Mouse (Mus musculus) gastrocnemius, postnatal 14 days (tissue): ENCODE results near the gene Slc25a48. TPM values are rescaled to one million over a fixed set of nuclear protein-coding genes. Genes with fewer than 3 reads are reported as not detected.

Source experiments
- DNase-seq: peaks from one replicate; pipeline ENCODE4 v3.0.0; 2021; ENCODE audit warnings: mixed read lengths
- intact Hi-C: fragments of 180-260 bp; cut with DNase I; formaldehyde crosslinking; loops from one replicate; pipeline ENCODE4 v1.15.1; 2025; ENCODE audit warnings: low total_unique reads
- total RNA-seq, 2 experiments: library from RNA; stranded (reverse); gene quantifications; 2 replicates each; pipeline ENCODE4 v1.2.3; 2021

The Slc25a48 gene
- total RNA-seq, 2 experiments from 2014 or later: 0.08 TPM; not detected in 1

DNA sequence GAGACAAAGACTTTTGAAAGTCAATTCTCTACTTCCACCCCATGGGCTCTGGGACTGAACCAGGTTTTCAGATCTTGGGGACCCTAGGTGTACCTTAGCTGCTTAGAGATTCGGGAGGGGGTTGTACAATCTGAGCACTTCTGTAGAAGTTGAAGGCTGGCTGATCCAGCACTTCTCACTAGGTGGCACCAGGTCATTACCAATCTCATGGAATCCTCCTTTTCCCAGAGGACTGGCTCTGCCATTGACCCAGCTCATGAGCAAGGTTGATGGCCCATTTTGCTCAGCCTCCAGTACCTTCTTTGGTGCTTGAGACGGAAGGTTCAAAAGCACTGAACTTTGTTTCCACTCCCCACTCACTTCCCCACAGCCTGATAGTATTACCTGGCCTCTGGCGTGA is 62.0 kb downstream of the Slc25a48 start:
- intact Hi-C loops: no loop called here
- no peak for DNase-seq

GRCm38 (mm10) chr13:56500636-56501035 is 62.5 kb downstream of the Slc25a48 start:
- DNase-seq: no peak
- intact Hi-C loops: no loop called here

- intact Hi-C loops: no loop called here
- no peak for DNase-seq
Observed at GRCm38 (mm10) chr13:56501866-56502420, 63.8 kb downstream of the Slc25a48 start.

DNA sequence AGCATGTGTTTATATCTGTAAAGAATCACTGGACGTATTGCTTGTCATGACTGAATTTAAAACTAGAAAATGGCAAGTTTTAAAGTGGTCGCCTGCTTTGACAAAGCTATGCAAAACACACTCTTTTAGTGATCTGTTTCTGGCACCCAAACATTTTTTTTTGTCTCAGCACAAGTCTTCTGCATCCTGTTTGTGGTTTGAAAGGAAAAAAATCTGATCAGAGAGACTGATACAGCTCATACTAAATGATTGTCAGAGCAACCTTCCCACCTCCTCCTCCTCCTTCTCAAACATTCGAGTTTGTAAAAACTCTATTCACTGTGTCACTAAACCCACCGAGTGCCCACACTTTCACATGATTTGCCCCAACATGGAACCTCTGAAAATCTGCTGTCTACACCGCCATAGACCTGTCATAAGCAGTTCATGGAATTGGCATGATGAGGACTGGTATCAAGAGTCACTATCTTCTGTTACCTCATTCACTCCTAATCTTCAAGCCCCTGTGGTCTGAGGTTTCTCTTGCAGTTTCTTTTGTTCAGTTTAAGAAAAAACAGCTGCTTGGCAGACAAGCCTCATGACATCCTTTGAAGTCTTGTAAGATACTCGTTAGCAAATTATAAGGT is 68.8 kb downstream of the Slc25a48 start:
- DNase-seq: no peak
- intact Hi-C loops: no loop called here

GRCm38 (mm10) chr13:56509796-56510195 is 71.6 kb downstream of the Slc25a48 start:
- intact Hi-C loops: no loop called here

GRCm38 (mm10) chr13:56513595-56513994 is 75.4 kb downstream of the Slc25a48 start:
- no peak for DNase-seq
- intact Hi-C loops: no loop called here

More at GRCm38 (mm10) chr13:56509796-56510195, 71.6 kb downstream of the Slc25a48 start:
- no peak for DNase-seq

- DNase-seq: no peak
- intact Hi-C loops: no loop called here
Observed at GRCm38 (mm10) chr13:56516311-56516710, 78.2 kb downstream of the Slc25a48 start.

DNA sequence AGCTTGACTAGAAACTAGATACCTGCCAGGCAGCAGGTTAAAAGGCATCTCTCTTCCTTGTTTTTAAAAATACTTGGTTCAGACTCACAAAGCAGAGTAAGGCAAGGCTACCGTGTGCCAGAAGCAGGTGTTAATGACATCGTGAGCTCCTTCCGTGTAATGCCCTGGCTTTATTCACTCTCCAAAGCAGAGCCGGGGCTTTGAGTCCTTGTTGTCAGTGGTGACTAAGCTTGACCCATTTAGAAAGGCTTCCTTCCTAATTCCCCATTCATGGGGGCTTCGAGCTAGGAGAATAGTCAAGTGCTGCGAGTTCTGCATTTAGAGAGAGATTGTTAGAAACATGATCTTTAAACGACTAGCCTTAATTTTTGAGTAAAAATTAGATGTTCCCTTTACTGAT is 78.7 kb downstream of the Slc25a48 start:
- intact Hi-C loops: no loop called here
- DNase-seq: no peak

- intact Hi-C loops: no loop called here
- DNase-seq: peak; percentile 90
Observed at GRCm38 (mm10) chr13:56522081-56522820, 84.1 kb downstream of the Slc25a48 start, which contains the start of gene Fbxl21. Gene Fbxl21 (plus strand): TSS chr13:56522472.

DNA sequence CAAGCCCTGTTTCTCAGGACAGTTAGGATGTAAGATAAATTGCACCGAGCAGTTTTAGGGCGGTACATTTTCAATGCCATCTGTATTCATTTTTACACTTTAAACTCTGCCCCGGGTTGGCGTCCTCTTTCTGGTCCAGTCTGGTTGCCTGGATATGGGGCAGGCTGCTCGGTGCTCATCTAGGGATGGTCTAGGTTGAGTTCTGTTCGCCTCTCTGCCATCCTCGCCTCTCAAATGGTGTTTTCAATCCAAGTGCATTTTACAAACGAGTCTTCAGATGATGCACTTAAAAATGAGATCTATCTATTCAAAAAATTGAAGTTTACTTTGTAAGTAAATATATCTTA is 84.6 kb downstream of the Slc25a48 start:
- no peak for DNase-seq
- intact Hi-C loops: no loop called here

Other genes with a start within 250 kb of the Slc25a48 start
- gene Neurog1, start 186.2 kb upstream of the Slc25a48 start, total RNA-seq: not detected
- gene Cxcl14, start 141.8 kb upstream of the Slc25a48 start, total RNA-seq: 10 to 100 TPM; 23.3 to 28.6 TPM
- gene Gm3045, start 11.8 kb upstream of the Slc25a48 start, total RNA-seq: not detected
- gene Il9, start 43.9 kb downstream of the Slc25a48 start, total RNA-seq: not detected
- gene Fbxl21, start 84.1 kb downstream of the Slc25a48 start, total RNA-seq: under 1 TPM in 1 of 2 experiments, not detected in 1; 0.14 TPM
- gene Lect2, start 110.1 kb downstream of the Slc25a48 start, total RNA-seq: not detected
- 10 to 100 TPM; 33.5 to 45.6 TPM for gene Tgfbi, start 171.2 kb downstream of the Slc25a48 start, total RNA-seq